Mouse (Mus musculus): Measurements from ENCODE around the gene Slf2. TPM values are rescaled to one million over a fixed set of nuclear protein-coding genes. Genes with fewer than 3 reads are reported as not detected.

Gene Slf2
- polyA plus RNA-seq, 1 experiment from 2014 or later: 54.0 TPM

- no peaks in the 10 kb centered on the region for H3K27me3 ChIP-seq (ENCODE audit: low read depth, poor library complexity, severe bottlenecking)
- DNase-seq (ENCODE audit: low spot score): no peak
- H3K36me3 ChIP-seq: peaks cover 100% of the 10 kb centered on the region
- 91% methylated on average over 6 of the region's 6 CpGs for WGBS
- H3K4me1 ChIP-seq: no peaks in the 10 kb centered on the region
- H3K4me3 ChIP-seq: no peak overlapping the region
- H3K9me3 ChIP-seq (replicated peaks): no peaks in the 10 kb centered on the region
- H3K27ac ChIP-seq: no peak overlapping the region
Observed at GRCm38 (mm10) chr19:44976636-44977035, 45.7 kb downstream of the Slf2 start.

DNA sequence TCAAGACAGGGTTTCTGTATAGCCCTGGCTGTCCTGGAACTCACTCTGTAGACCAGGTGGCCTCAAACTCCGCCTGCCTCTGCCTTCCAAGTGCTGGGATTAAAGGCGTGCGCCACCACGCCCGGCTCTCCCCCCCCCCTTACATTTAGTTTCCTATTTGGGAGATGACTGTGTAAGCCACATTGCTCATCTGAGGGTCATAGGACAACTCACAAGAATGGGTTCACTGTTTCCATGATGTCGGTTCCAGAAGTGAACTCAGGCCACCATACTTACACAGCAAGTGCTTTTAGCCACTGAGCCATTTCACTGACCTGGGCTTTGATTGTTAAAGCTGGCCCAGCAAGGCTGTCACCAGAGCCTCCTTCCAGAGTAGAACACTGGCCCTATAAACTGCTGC lies 46.2 kb downstream of the Slf2 start:
- H3K27me3 ChIP-seq (ENCODE audit: low read depth, poor library complexity, severe bottlenecking): no peaks in the 10 kb centered on the region
- peaks cover 100% of the 10 kb centered on the region for H3K36me3 ChIP-seq
- 94% methylated on average over 6 of the region's 6 CpGs for WGBS
- no peak for DNase-seq (ENCODE audit: low spot score)
- H3K4me3 ChIP-seq: no peak overlapping the region
- no peaks in the 10 kb centered on the region for H3K9me3 ChIP-seq (replicated peaks)
- H3K27ac ChIP-seq: no peak overlapping the region
- H3K4me1 ChIP-seq: no peaks in the 10 kb centered on the region

DNA sequence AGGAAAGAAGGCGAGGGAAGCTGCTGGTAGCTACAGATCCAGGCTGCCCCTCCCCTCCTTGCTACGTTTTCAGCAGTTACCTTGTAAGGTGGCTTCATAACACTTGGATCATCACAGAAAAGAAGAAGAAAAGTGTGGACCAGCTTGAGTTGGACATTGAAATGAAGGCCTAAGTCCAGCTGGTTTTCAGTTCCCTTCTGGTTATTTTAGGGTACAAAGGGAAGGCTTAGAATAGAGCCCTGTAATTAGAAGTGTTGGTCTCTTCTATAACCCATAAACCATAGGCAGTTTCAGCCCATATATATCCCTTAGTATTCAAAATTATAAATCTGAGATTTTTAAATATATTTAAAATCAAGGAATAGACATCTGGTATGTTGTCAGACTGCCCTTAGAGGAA lies 49.8 kb downstream of the Slf2 start:
- 81% methylated on average over 2 of the region's 2 CpGs for WGBS

GRCm38 (mm10) chr19:44982477-44983115 lies 51.6 kb downstream of the Slf2 start:
- H3K27ac ChIP-seq: no peak overlapping the region
- H3K4me1 ChIP-seq: no peaks in the 10 kb centered on the region
- no peak for DNase-seq (ENCODE audit: low spot score)
- no peak overlapping the region for H3K4me3 ChIP-seq
- H3K9me3 ChIP-seq (replicated peaks): no peaks in the 10 kb centered on the region
- H3K36me3 ChIP-seq: peaks cover 58% of the 10 kb centered on the region
- WGBS: 87% methylated on average over 7 of the region's 7 CpGs
- H3K27me3 ChIP-seq (ENCODE audit: low read depth, poor library complexity, severe bottlenecking): no peaks in the 10 kb centered on the region

More for the DNA sequence above, 49.8 kb downstream of the Slf2 start:
- no peaks in the 10 kb centered on the region for H3K9me3 ChIP-seq (replicated peaks)
- no peaks in the 10 kb centered on the region for H3K27me3 ChIP-seq (ENCODE audit: low read depth, poor library complexity, severe bottlenecking)
- H3K4me1 ChIP-seq: no peaks in the 10 kb centered on the region
- DNase-seq (ENCODE audit: low spot score): no peak
- H3K36me3 ChIP-seq: peaks cover 76% of the 10 kb centered on the region
- no peak overlapping the region for H3K27ac ChIP-seq
- no peak overlapping the region for H3K4me3 ChIP-seq

GRCm38 (mm10) chr19:44983366-44983765 lies 52.4 kb downstream of the Slf2 start:
- Histone ChIP-seq H3K27ac (no peak overlapping the region), H3K4me1 (peaks cover 3% of the 10 kb centered on the region), H3K27me3 (ENCODE audit: low read depth, poor library complexity, severe bottlenecking) (no peaks in the 10 kb centered on the region), H3K9me3 (replicated peaks) (no peaks in the 10 kb centered on the region), H3K4me3 (no peak overlapping the region), H3K36me3 (peaks cover 50% of the 10 kb centered on the region)
- 93% methylated on average over 6 of the region's 6 CpGs for WGBS
- no peak for DNase-seq (ENCODE audit: low spot score)

DNA sequence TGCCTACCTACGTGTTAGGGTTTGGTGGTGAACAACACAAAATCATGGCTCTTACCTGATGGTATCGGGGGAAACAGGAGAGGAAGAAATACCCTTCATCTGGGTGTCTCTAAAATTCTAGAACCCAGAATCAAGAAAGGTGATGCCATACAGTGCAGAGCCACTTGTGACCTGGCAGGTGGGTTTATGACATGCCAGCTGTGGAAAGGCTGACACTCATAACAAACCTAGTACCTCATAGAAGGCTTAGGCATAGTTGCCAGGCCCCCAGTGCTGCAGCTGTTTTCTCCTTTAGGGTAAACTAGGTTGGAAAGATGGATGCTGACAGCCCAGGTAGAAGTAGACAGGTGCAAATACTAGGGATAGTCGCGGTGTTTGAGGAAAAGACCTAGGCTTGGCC lies 53.5 kb downstream of the Slf2 start:
- Histone ChIP-seq H3K36me3 (peaks cover 40% of the 10 kb centered on the region), H3K4me3 (no peak overlapping the region), H3K9me3 (replicated peaks) (no peaks in the 10 kb centered on the region), H3K27me3 (ENCODE audit: low read depth, poor library complexity, severe bottlenecking) (no peaks in the 10 kb centered on the region), H3K4me1 (peaks cover 14% of the 10 kb centered on the region), H3K27ac (no peak overlapping the region)
- WGBS: 96% methylated on average over 4 of the region's 4 CpGs
- DNase-seq (ENCODE audit: low spot score): no peak

GRCm38 (mm10) chr19:44985159-44985988 lies 54.4 kb downstream of the Slf2 start:
- peaks cover 23% of the 10 kb centered on the region for H3K4me1 ChIP-seq
- H3K27ac ChIP-seq: no peak overlapping the region
- H3K9me3 ChIP-seq (replicated peaks): no peaks in the 10 kb centered on the region
- H3K27me3 ChIP-seq (ENCODE audit: low read depth, poor library complexity, severe bottlenecking): peaks cover 5% of the 10 kb centered on the region; the same call in 1 of the 2 replicates
- H3K36me3 ChIP-seq: peaks cover 30% of the 10 kb centered on the region
- DNase-seq (ENCODE audit: low spot score): no peak
- H3K4me3 ChIP-seq: no peak overlapping the region
- 62% methylated on average over 5 of the region's 5 CpGs for WGBS

DNA sequence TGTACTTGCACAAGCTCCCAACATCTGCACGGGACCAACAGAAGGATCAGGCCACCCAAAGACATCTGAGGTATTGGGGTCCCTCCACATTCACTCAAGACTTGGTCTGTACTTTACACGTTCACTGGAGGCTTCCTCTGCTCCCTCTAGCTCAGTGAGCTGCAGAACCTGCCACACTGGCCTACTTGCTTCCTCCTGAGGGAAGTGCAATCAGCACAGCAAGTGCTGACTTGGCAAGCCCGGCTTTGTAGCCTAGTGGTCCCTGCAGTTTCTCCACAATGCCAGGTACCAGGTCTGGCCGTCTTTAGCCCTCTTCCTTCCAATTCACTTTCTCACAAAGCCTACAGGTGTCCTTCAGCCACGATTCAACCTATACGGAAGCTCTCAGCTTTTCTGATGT lies 56.1 kb downstream of the Slf2 start:
- Histone ChIP-seq H3K36me3 (peaks cover 14% of the 10 kb centered on the region), H3K27me3 (ENCODE audit: low read depth, poor library complexity, severe bottlenecking) (peaks cover 11% of the 10 kb centered on the region), H3K27ac (no peak overlapping the region), H3K4me1 (peaks cover 40% of the 10 kb centered on the region), H3K4me3 (no peak overlapping the region), H3K9me3 (replicated peaks) (no peaks in the 10 kb centered on the region)
- 70% methylated on average over 6 of the region's 6 CpGs for WGBS
- no peak for DNase-seq (ENCODE audit: low spot score)

DNA sequence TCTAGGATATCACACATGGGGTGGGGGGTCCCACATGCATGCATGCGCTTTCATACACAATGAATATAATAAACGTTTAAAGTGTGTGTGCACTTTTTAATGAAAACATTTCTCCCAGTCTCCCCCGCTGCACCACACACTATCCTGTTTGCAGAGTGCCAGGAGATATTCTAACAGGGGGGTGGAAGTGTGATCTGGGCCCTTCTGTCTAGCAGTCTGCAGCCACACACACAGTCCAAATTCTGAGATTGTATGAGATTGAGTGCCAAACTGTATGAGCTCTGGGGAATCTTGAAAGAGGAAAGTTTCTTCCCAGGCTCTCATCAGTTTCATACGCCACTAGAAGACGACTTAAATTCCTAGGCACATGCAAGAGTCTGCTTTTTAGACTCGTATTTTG lies 56.9 kb downstream of the Slf2 start:
- peaks cover 48% of the 10 kb centered on the region for H3K4me1 ChIP-seq

DNA sequence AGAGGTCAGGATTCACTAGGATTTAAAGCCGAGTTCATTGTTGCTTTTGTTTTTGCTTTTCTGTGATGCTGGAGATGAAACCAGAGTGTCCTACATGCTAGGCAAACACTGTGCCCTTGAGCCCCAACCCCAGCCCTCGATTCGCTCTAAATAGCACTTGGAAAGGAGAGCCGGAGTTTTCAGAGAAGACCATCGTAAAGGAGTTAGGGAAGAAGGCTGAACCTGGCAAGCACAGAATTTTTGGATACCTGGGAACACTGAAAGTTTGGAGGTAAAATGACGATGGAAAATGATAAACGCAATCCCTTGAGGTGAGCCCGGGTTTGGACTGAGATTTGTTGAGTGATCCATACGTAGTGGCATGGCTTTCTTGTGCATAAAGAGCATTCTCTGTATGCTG lies 57.4 kb downstream of the Slf2 start:
- WGBS: 23% methylated on average over 9 of the region's 9 CpGs
- DNase-seq (ENCODE audit: low spot score): no peak
- peak overlapping the region; percentile 75 for H3K4me3 ChIP-seq
- H3K27ac ChIP-seq: peak overlapping the region; percentile 84; the same call in 1 of the 2 replicates
- H3K27me3 ChIP-seq (ENCODE audit: low read depth, poor library complexity, severe bottlenecking): peaks cover 11% of the 10 kb centered on the region
- peaks cover 9% of the 10 kb centered on the region for H3K36me3 ChIP-seq
- H3K4me1 ChIP-seq: peaks cover 50% of the 10 kb centered on the region
- no peaks in the 10 kb centered on the region for H3K9me3 ChIP-seq (replicated peaks)

More for the DNA sequence above, 56.9 kb downstream of the Slf2 start:
- WGBS: 74% methylated on average over 6 of the region's 6 CpGs
- no peaks in the 10 kb centered on the region for H3K9me3 ChIP-seq (replicated peaks)
- peaks cover 11% of the 10 kb centered on the region for H3K27me3 ChIP-seq (ENCODE audit: low read depth, poor library complexity, severe bottlenecking)
- H3K4me3 ChIP-seq: no peak overlapping the region
- H3K27ac ChIP-seq: no peak overlapping the region
- no peak for DNase-seq (ENCODE audit: low spot score)
- H3K36me3 ChIP-seq: peaks cover 10% of the 10 kb centered on the region

- Histone ChIP-seq H3K9me3 (replicated peaks) (no peaks in the 10 kb centered on the region), H3K4me1 (peaks cover 50% of the 10 kb centered on the region), H3K4me3 (peak within 1 kb of the TSS; percentile 75), H3K27ac (peak within 1 kb of the TSS; percentile 84), H3K27me3 (ENCODE audit: low read depth, poor library complexity, severe bottlenecking) (peaks cover 11% of the 10 kb centered on the region), H3K36me3 (peaks cover 7% of the 10 kb centered on the region; the same call in 1 of the 2 replicates)
- peak; percentile 76 for DNase-seq (ENCODE audit: low spot score)
- WGBS: under 1% methylated on average over 57 of the region's 58 CpGs
Observed at GRCm38 (mm10) chr19:44988831-44989566, 58.0 kb downstream of the Slf2 start, which contains the start of gene Sema4g. TSS of gene Sema4g (plus strand) at chr19:44989101.

GRCm38 (mm10) chr19:44989567-44990495 lies 58.9 kb downstream of the Slf2 start:
- 6% methylated on average over 22 of the region's 22 CpGs for WGBS
- H3K4me3 ChIP-seq: peak overlapping the region; percentile 75
- H3K9me3 ChIP-seq (replicated peaks): no peaks in the 10 kb centered on the region
- peaks cover 11% of the 10 kb centered on the region for H3K27me3 ChIP-seq (ENCODE audit: low read depth, poor library complexity, severe bottlenecking)
- peak overlapping the region; percentile 84 for H3K27ac ChIP-seq
- H3K36me3 ChIP-seq: peaks cover 7% of the 10 kb centered on the region; the same call in 1 of the 2 replicates
- H3K4me1 ChIP-seq: peaks cover 50% of the 10 kb centered on the region
- no peak for DNase-seq (ENCODE audit: low spot score)
